Mouse (Mus musculus): ENCODE results near the gene Pde5a. TPM values are rescaled to one million over a fixed set of nuclear protein-coding genes. Genes with fewer than 3 reads are reported as not detected.

Gene Pde5a
- polyA plus RNA-seq, 1 experiment from 2014 or later, result 4.3 TPM

Other genes starting within 250 kb of the Pde5a start
- gene Fnbp1l, start 109.2 kb upstream of the Pde5a start, polyA plus RNA-seq (2016; fragmentation: Nextera tagmentation; extraction: Ambion mirVana), result 133 and 146 TPM in 2 replicates
- not detected in 2 replicates for gene Fabp2, start 166.1 kb downstream of the Pde5a start, polyA plus RNA-seq (2016; fragmentation: Nextera tagmentation; extraction: Ambion mirVana)
- not detected in 2 replicates for gene Gm10959, start 190.4 kb downstream of the Pde5a start, polyA plus RNA-seq (2016; fragmentation: Nextera tagmentation; extraction: Ambion mirVana)
- 105 and 108 TPM in 2 replicates for gene 1810037I17Rik, start 195.3 kb downstream of the Pde5a start, polyA plus RNA-seq (2016; fragmentation: Nextera tagmentation; extraction: Ambion mirVana)

Measured in forebrain, embryonic 12.5 days (tissue).